Mouse (Mus musculus) heart, embryonic 15.5 days (tissue): ENCODE measurements at regions not wholly inside any gene's neighbourhood (a gene's known extent, or its start where the extent isn't known, plus 50 kb on each side); places are given as distances from the start of the nearest gene placed in this dataset.

Source experiments
- ATAC-seq: fragments of 200-750 bp; cut with Nextera tagmentation; replicated peaks from 2 replicates; pipeline ENCODE4 v1.8.0; 2017; ENCODE audit warnings: low read depth, moderate TSS enrichment; ENCODE audit not compliant: insufficient number of reproducible peaks, insufficient read depth, low FRiP score
- H3K27ac ChIP-seq: fragments of 300-500 bp; sonication (generic); 2 replicates; pipeline ENCODE4 v1.5.1; 2015; ENCODE audit warnings: mild to moderate bottlenecking, inconsistent platforms
- H3K27me3 ChIP-seq: fragments of 300-500 bp; sonication (generic); 2 replicates; pipeline ENCODE4 v1.6.1; 2015; ENCODE audit warnings: inconsistent platforms
- H3K36me3 ChIP-seq: fragments of 300-500 bp; sonication (generic); 2 replicates; pipeline ENCODE4 v1.6.1; 2015; ENCODE audit warnings: mild to moderate bottlenecking, inconsistent platforms
- H3K4me1 ChIP-seq: fragments of 300-500 bp; sonication (generic); replicated peaks from 2 replicates; pipeline ENCODE4 v1.6.1; 2015; ENCODE audit warnings: inconsistent platforms
- H3K4me2 ChIP-seq: fragments of 300-500 bp; sonication (generic); 2 replicates; pipeline ENCODE4 v1.6.1; 2015; ENCODE audit warnings: inconsistent platforms, mild to moderate bottlenecking, moderate library complexity
- H3K4me3 ChIP-seq: fragments of 300-500 bp; sonication (generic); 2 replicates; pipeline ENCODE4 v1.5.1; 2015; ENCODE audit warnings: mild to moderate bottlenecking, inconsistent platforms
- H3K9ac ChIP-seq: fragments of 300-500 bp; sonication (generic); 2 replicates; pipeline ENCODE4 v1.6.1; 2015; ENCODE audit warnings: mild to moderate bottlenecking, inconsistent platforms
- H3K9me3 ChIP-seq: fragments of 300-500 bp; sonication (generic); replicated peaks from 2 replicates; pipeline ENCODE4 v1.6.1; 2016; ENCODE audit warnings: inconsistent platforms
- WGBS: fragments of 180-500 bp; shearing (Covaris S2); methylation state at CpG from one replicate; pipeline ENCODE4 v1.1.7; 2015; ENCODE audit warnings: mixed read lengths; 5-methylcytosine and 5-hydroxymethylcytosine counted together

- Histone ChIP-seq H3K27me3 (no peaks in the 10 kb centered on the region), H3K4me3 (no peak overlapping the region), H3K27ac (no peak overlapping the region), H3K9me3 (no peaks in the 10 kb centered on the region), H3K4me2 (no peak overlapping the region), H3K36me3 (no peaks in the 10 kb centered on the region), H3K9ac (no peak overlapping the region), H3K4me1 (peaks cover 10% of the 10 kb centered on the region; the same call in 1 of the 2 replicates)
- no peak for ATAC-seq
- 82% methylated on average over 7 of the region's 7 CpGs for WGBS
Measured at GRCm38 (mm10) chr7:70066448-70066847, 300.1 kb downstream of the Nr2f2 start.

GRCm38 (mm10) chr7:70065471-70066130 lies 300.9 kb downstream of the Nr2f2 start:
- no peak overlapping the region for H3K4me3 ChIP-seq
- no peaks in the 10 kb centered on the region for H3K9me3 ChIP-seq
- H3K36me3 ChIP-seq = no peaks in the 10 kb centered on the region
- H3K27ac ChIP-seq = no peak overlapping the region
- 63% methylated on average over 11 of the region's 11 CpGs for WGBS
- H3K27me3 ChIP-seq = no peaks in the 10 kb centered on the region
- H3K9ac ChIP-seq = no peak overlapping the region
- no peak overlapping the region for H3K4me2 ChIP-seq
- no peak for ATAC-seq
- H3K4me1 ChIP-seq = peaks cover 10% of the 10 kb centered on the region; the same call in 1 of the 2 replicates

GRCm38 (mm10) chr7:70047415-70047753 lies 319.2 kb downstream of the Nr2f2 start:
- Histone ChIP-seq H3K27me3 (no peaks in the 10 kb centered on the region), H3K9ac (no peak overlapping the region), H3K4me2 (no peak overlapping the region), H3K4me3 (no peak overlapping the region), H3K27ac (no peak overlapping the region), H3K9me3 (no peaks in the 10 kb centered on the region), H3K36me3 (no peaks in the 10 kb centered on the region), H3K4me1 (no peaks in the 10 kb centered on the region)
- WGBS = 92% methylated on average over 5 of the region's 5 CpGs
- ATAC-seq = no peak

DNA sequence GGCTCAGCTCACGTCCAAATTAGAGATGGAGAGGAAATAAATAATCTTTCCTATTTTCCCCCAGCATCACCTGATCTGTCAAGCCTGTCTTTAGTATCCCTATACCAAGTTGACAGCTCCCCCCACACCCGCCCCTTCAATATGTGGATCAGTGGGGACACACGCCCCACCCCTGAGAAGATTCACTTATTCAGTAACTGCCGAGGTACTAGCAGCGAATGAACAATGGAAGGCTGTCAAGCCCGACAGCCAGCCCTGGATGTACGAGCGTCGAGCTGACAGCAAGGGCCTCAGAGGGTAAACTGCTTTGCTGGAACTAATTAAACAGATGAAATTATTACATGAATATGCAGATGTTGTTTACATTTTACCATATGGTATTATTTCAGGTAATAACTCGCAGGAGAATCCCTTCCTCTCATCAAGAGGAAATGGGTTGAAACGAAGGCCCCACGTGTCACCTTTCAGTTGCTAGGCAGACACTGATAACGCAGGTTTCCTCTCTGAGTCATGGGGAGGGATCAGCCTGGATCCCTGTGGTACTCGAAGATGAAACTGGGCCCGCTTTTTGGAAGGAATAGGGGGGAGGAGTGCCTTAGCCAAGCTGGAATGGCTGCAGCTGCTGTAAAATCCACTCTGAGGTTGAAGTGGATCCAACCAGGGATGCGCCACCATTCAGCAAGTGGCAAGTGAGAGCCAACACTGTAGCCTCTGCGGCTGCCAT lies 319.7 kb downstream of the Nr2f2 start:
- 56% methylated on average over 17 of the region's 17 CpGs for WGBS

GRCm38 (mm10) chr7:70037011-70037410 lies 329.5 kb downstream of the Nr2f2 start:
- no peak overlapping the region for H3K27ac ChIP-seq
- no peak for ATAC-seq
- no peaks in the 10 kb centered on the region for H3K36me3 ChIP-seq
- 69% methylated on average over 1 of the region's 1 CpGs for WGBS
- H3K4me3 ChIP-seq = no peak overlapping the region
- H3K27me3 ChIP-seq = no peaks in the 10 kb centered on the region
- no peaks in the 10 kb centered on the region for H3K4me1 ChIP-seq
- no peak overlapping the region for H3K9ac ChIP-seq
- H3K9me3 ChIP-seq = no peaks in the 10 kb centered on the region
- H3K4me2 ChIP-seq = no peak overlapping the region

More for the DNA sequence above, 319.7 kb downstream of the Nr2f2 start:
- Histone ChIP-seq H3K4me1 (no peaks in the 10 kb centered on the region), H3K9ac (no peak overlapping the region), H3K4me3 (no peak overlapping the region), H3K27me3 (no peaks in the 10 kb centered on the region), H3K9me3 (no peaks in the 10 kb centered on the region), H3K4me2 (no peak overlapping the region), H3K27ac (no peak overlapping the region), H3K36me3 (no peaks in the 10 kb centered on the region)
- ATAC-seq = no peak

- WGBS = 86% methylated on average over 2 of the region's 2 CpGs
- no peak for ATAC-seq
- no peaks in the 10 kb centered on the region for H3K36me3 ChIP-seq
- no peak overlapping the region for H3K27ac ChIP-seq
- H3K9me3 ChIP-seq = no peaks in the 10 kb centered on the region
- no peaks in the 10 kb centered on the region for H3K4me1 ChIP-seq
- no peak overlapping the region for H3K9ac ChIP-seq
- no peak overlapping the region for H3K4me3 ChIP-seq
- H3K4me2 ChIP-seq = no peak overlapping the region
- no peaks in the 10 kb centered on the region for H3K27me3 ChIP-seq
Measured at GRCm38 (mm10) chr7:70032857-70033256, 333.7 kb downstream of the Nr2f2 start.

DNA sequence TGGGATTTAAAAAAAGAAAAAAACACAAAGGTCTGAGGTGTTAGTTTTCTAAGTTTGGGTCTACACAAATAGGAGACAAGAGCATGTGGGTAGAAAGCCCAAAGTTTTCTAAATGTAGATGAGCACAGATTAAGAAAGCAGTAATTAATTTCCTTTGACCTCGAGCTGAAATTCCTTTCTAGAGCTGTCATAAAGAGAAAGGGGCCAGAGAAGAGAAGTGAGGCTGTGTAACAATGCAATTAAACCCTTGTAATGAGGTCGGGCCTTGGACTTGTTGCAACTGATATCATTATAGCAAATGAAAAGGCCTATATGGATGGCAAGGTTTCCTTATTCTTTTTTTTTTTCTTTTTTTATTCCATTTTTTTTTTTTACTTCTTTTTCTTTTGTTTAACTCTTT lies 337.2 kb downstream of the Nr2f2 start:
- H3K27ac ChIP-seq = no peak overlapping the region
- no peaks in the 10 kb centered on the region for H3K36me3 ChIP-seq
- H3K27me3 ChIP-seq = no peaks in the 10 kb centered on the region
- no peaks in the 10 kb centered on the region for H3K9me3 ChIP-seq
- ATAC-seq = no peak
- H3K4me3 ChIP-seq = no peak overlapping the region
- H3K4me1 ChIP-seq = no peaks in the 10 kb centered on the region
- H3K4me2 ChIP-seq = no peak overlapping the region
- no peak overlapping the region for H3K9ac ChIP-seq
- 62% methylated on average over 2 of the region's 2 CpGs for WGBS

DNA sequence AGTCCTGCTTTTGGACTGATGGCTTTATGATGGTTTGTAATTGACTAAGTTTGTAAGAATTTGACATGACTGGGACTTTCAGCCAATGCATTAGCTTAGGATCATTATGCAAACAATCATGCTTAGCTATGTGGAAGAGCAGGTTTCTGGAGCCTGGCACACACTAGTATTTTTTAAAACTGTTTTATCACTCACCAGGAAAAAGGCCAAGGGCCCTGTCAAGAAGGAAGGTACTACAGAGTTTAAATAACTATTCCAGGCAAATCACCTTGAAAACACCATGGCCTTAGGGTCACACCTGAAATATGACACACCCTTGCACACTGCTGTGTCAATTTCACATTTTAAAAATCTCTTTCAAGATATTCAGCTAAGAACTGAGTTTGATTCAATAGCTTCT lies 341.0 kb downstream of the Nr2f2 start:
- ATAC-seq = no peak
- Histone ChIP-seq H3K4me3 (no peak overlapping the region), H3K27me3 (no peaks in the 10 kb centered on the region), H3K4me2 (no peak overlapping the region), H3K9me3 (no peaks in the 10 kb centered on the region), H3K27ac (no peak overlapping the region), H3K36me3 (no peaks in the 10 kb centered on the region), H3K4me1 (no peaks in the 10 kb centered on the region), H3K9ac (no peak overlapping the region)

DNA sequence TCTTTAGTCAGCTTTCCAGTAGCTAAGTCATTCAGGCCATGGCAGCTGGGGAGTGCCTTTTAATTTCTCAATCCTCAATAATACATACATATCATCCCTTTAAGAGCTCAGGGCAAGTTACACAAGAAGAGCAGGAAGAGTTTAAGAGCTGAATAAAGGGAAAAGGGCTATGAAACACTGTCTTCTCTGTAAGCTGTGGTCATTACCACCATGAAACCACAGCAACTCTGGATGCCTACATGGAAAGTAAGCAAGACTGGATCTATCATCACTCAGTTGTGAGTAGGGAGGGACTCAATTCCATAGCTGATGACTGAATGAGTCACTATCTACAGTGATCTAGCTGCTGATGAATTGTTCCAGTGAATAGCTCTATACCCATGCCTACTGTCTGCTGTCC lies 349.9 kb downstream of the Nr2f2 start:
- no peaks in the 10 kb centered on the region for H3K4me1 ChIP-seq
- no peaks in the 10 kb centered on the region for H3K36me3 ChIP-seq
- no peak overlapping the region for H3K9ac ChIP-seq
- no peaks in the 10 kb centered on the region for H3K27me3 ChIP-seq
- no peaks in the 10 kb centered on the region for H3K9me3 ChIP-seq
- no peak overlapping the region for H3K4me3 ChIP-seq
- no peak overlapping the region for H3K27ac ChIP-seq
- no peak for ATAC-seq
- no peak overlapping the region for H3K4me2 ChIP-seq

GRCm38 (mm10) chr7:70003200-70003986 lies 363.1 kb downstream of the Nr2f2 start:
- Histone ChIP-seq H3K9me3 (no peaks in the 10 kb centered on the region), H3K9ac (no peak overlapping the region), H3K4me1 (no peaks in the 10 kb centered on the region), H3K4me2 (no peak overlapping the region), H3K27ac (no peak overlapping the region), H3K4me3 (no peak overlapping the region), H3K36me3 (no peaks in the 10 kb centered on the region), H3K27me3 (no peaks in the 10 kb centered on the region)
- 76% methylated on average over 8 of the region's 8 CpGs for WGBS
- no peak for ATAC-seq

- no peak overlapping the region for H3K4me3 ChIP-seq
- H3K9me3 ChIP-seq = no peaks in the 10 kb centered on the region
- no peak overlapping the region for H3K9ac ChIP-seq
- no peaks in the 10 kb centered on the region for H3K4me1 ChIP-seq
- no peak overlapping the region for H3K4me2 ChIP-seq
- no peaks in the 10 kb centered on the region for H3K36me3 ChIP-seq
- H3K27ac ChIP-seq = no peak overlapping the region
- no peak for ATAC-seq
- 56% methylated on average over 1 of the region's 1 CpGs for WGBS
- H3K27me3 ChIP-seq = no peaks in the 10 kb centered on the region
Measured at GRCm38 (mm10) chr7:69998756-69999155, 367.8 kb downstream of the Nr2f2 start.
